Mouse (Mus musculus) heart, embryonic 15.5 days (tissue): ENCODE data around the gene Trp53bp2. TPM values are rescaled to one million over a fixed set of nuclear protein-coding genes. Genes with fewer than 3 reads are reported as not detected.
A peak's percentile ranks its signal among the peaks of the same experiment; 100 is the strongest.

Source experiments
- ATAC-seq: fragments of 200-750 bp; cut with Nextera tagmentation; replicated peaks from 2 replicates; pipeline ENCODE4 v1.8.0; 2017; ENCODE audit warnings: low read depth, moderate TSS enrichment; ENCODE audit not compliant: insufficient number of reproducible peaks, insufficient read depth, low FRiP score
- H3K27ac ChIP-seq: fragments of 300-500 bp; sonication (generic); 2 replicates; pipeline ENCODE4 v1.5.1; 2015; ENCODE audit warnings: mild to moderate bottlenecking, inconsistent platforms
- H3K27me3 ChIP-seq: fragments of 300-500 bp; sonication (generic); 2 replicates; pipeline ENCODE4 v1.6.1; 2015; ENCODE audit warnings: inconsistent platforms
- H3K36me3 ChIP-seq: fragments of 300-500 bp; sonication (generic); 2 replicates; pipeline ENCODE4 v1.6.1; 2015; ENCODE audit warnings: mild to moderate bottlenecking, inconsistent platforms
- H3K4me1 ChIP-seq: fragments of 300-500 bp; sonication (generic); replicated peaks from 2 replicates; pipeline ENCODE4 v1.6.1; 2015; ENCODE audit warnings: inconsistent platforms
- H3K4me2 ChIP-seq: fragments of 300-500 bp; sonication (generic); 2 replicates; pipeline ENCODE4 v1.6.1; 2015; ENCODE audit warnings: inconsistent platforms, mild to moderate bottlenecking, moderate library complexity
- H3K4me3 ChIP-seq: fragments of 300-500 bp; sonication (generic); 2 replicates; pipeline ENCODE4 v1.5.1; 2015; ENCODE audit warnings: mild to moderate bottlenecking, inconsistent platforms
- H3K9ac ChIP-seq: fragments of 300-500 bp; sonication (generic); 2 replicates; pipeline ENCODE4 v1.6.1; 2015; ENCODE audit warnings: mild to moderate bottlenecking, inconsistent platforms
- H3K9me3 ChIP-seq: fragments of 300-500 bp; sonication (generic); replicated peaks from 2 replicates; pipeline ENCODE4 v1.6.1; 2016; ENCODE audit warnings: inconsistent platforms
- WGBS: fragments of 180-500 bp; shearing (Covaris S2); methylation state at CpG from one replicate; pipeline ENCODE4 v1.1.7; 2015; ENCODE audit warnings: mixed read lengths; 5-methylcytosine and 5-hydroxymethylcytosine counted together
- polyA plus RNA-seq: library from polyadenylated mRNA; unstranded; fragments of >200 nt; fragmentation: Nextera tagmentation; extraction: Ambion mirVana; gene quantifications from 2 replicates; pipeline ENCODE4 v1.2.1, GENCODE M21; 2015

Gene Trp53bp2
- polyA plus RNA-seq, 1 experiment from 2014 or later = 12.0 TPM

DNA sequence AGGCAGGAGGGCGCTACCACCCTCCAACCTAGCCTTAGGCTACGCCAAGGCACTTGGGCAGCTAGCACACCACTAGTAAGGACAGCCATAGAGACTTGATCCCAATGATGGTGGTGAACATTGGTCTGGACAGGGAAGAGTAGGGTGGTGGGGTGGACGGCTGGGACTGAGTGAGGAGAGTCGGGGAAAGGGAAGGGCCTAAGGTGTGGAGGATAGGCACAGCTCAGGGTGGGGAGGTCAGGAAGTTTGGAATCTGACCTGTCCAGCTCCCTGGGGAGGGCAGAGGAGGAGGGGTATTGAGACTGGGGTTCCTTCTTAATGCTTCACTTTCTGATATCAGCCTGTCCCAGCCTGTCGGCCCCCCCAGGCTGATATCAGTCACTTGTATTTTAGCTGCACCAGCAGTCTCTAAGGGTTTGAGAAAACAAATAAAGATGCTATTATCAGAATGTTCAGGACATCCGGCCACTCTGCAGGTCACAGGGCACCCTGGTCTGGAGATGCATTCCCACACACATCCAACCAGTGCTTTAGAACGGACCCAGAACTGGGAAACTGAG, 93.6 kb downstream of the Trp53bp2 start:
- no peak overlapping the region for H3K27ac ChIP-seq
- H3K4me2 ChIP-seq = no peak overlapping the region
- no peaks in the 10 kb centered on the region; the same call in 1 of the 2 replicates for H3K36me3 ChIP-seq
- H3K4me1 ChIP-seq = peaks cover 84% of the 10 kb centered on the region
- no peaks in the 10 kb centered on the region for H3K9me3 ChIP-seq
- H3K4me3 ChIP-seq = no peak overlapping the region
- no peaks in the 10 kb centered on the region for H3K27me3 ChIP-seq
- 66% methylated on average over 7 of the region's 7 CpGs for WGBS
- no peak overlapping the region for H3K9ac ChIP-seq
- ATAC-seq = no peak

DNA sequence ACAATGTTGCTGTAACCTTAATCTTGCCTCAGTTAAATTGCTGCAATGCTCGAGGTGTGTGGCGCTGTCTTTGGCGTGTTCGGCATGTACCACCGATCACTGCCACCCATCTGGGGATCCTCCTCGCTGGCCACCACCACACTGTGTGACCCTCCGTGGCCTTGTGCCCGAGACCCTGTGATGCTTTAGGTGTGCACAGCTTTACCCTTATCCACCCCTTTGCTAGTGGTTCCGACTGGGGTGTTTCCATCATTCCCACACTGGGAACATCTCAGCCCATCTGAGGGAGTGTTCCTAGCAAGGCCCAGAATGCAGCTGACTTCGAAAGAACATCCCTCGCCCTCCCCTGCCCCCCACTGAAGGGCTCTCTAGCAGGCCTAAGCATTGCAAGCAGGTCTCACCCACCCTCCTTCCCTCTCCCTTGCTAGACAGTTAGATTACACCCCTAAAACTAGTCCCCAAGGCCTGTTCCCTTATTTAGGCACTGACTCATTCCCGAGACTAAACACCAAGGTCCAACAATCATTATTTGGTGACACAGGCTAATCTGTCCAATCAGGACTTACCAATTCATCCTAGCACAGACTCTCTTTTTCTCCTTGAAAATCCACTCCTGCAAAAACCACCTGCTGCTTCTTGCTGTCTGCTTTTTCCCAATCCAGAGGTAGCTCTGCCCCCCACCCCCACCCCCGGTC, 94.4 kb downstream of the Trp53bp2 start:
- peak overlapping the region; percentile 64 for H3K27ac ChIP-seq
- WGBS = 77% methylated on average over 13 of the region's 13 CpGs
- peaks cover 80% of the 10 kb centered on the region for H3K4me1 ChIP-seq
- no peak overlapping the region for H3K4me2 ChIP-seq
- H3K27me3 ChIP-seq = no peaks in the 10 kb centered on the region
- no peaks in the 10 kb centered on the region; the same call in 1 of the 2 replicates for H3K36me3 ChIP-seq
- H3K9me3 ChIP-seq = no peaks in the 10 kb centered on the region
- H3K9ac ChIP-seq = no peak overlapping the region
- no peak overlapping the region for H3K4me3 ChIP-seq
- ATAC-seq = no peak

DNA sequence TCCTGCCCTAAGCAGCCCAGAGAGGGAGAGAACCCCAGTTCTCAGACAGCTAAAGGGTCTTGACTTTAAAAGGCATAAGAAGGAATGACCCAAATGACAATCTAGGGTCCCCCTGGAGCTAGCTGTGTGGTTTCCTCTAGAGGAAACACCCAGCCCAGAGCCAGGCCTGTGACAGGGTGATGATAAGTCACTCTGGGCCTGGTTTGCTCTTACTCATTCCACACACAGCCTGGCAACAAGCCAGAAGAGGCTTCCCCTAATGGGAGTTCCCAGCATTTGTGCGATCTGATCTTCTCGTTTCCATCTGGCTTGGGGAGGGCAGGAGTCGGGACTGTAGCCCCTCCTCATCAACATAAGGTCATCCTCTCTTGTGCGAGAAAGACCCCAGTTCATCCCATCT, 95.3 kb downstream of the Trp53bp2 start:
- 8% methylated on average over 4 of the region's 4 CpGs for WGBS
- H3K9me3 ChIP-seq = no peaks in the 10 kb centered on the region
- peak overlapping the region; percentile 37 for H3K4me2 ChIP-seq
- peak; percentile 45; the same call in 1 of the 2 replicates for ATAC-seq
- peaks cover 77% of the 10 kb centered on the region for H3K4me1 ChIP-seq
- no peaks in the 10 kb centered on the region; the same call in 1 of the 2 replicates for H3K36me3 ChIP-seq
- peak overlapping the region; percentile 5; the same call in 1 of the 2 replicates for H3K9ac ChIP-seq
- no peak overlapping the region for H3K4me3 ChIP-seq
- peak overlapping the region; percentile 64 for H3K27ac ChIP-seq
- no peaks in the 10 kb centered on the region for H3K27me3 ChIP-seq

DNA sequence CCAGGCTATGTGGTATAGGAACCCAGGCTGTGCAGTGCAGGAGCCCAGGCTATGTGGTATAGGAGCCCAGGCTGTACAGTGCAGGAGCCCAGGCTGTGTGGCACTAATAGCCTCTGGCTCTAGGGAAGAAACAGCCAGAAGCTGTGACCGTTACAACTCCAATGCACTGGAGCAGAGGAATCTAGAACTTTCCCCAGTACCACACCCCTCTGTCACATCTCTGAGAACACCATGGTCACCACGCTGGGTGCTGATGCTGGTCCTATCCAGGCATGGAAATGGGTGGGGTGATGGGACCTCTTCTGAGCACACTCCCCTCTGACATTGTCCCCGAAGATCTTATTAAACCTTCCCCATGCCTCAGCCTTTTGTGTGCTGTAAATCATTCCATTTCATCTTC, 96.3 kb downstream of the Trp53bp2 start:
- no peak overlapping the region for H3K4me2 ChIP-seq
- no peak overlapping the region for H3K4me3 ChIP-seq
- H3K27me3 ChIP-seq = no peaks in the 10 kb centered on the region
- no peak for ATAC-seq
- no peak overlapping the region for H3K9ac ChIP-seq
- 0 out of 2 replicates have a peak overlapping the region, but pooled peaks have one; percentile 80 for H3K27ac ChIP-seq
- 88% methylated on average over 3 of the region's 3 CpGs for WGBS
- no peaks in the 10 kb centered on the region for H3K9me3 ChIP-seq
- peaks cover 73% of the 10 kb centered on the region for H3K4me1 ChIP-seq
- H3K36me3 ChIP-seq = peaks cover 3% of the 10 kb centered on the region; the same call in 1 of the 2 replicates

DNA sequence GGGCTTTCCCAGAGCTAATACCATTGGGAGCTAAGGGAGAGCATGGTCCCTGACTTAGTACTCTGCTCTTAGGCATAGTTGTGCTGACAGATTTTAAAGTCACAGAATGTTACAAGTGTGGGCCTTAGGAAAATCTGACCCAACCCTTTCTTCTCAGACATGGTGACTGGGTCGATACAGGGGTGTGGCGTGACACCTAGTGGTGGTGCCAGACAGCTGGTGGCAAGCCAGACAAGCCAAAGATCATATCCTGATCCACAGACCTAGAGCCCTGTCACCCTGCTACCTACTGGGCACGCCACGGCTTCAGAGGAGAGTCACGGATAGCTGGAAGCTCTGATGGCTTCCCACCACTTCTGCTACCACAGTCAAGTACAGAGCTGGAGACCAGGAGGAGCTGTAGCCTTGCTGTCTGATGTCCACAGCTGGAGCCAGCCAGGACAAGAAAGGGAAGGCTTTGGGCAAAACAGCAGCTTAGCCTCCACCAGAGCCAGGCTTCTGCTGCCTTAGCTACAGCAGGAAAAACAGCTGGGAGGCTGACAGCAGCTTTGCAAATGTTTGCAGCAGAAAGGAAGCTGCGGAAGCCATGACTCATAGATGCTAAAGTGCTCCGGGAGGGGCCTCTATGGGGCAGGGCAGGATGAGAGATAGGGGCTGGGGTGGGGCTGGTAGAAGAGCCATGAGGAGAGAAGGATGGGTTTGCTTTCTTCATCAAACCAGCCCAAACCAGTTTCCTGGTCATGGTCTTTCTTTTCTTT, 97.4 kb downstream of the Trp53bp2 start:
- no peak overlapping the region for H3K4me2 ChIP-seq
- peak; percentile 75 for ATAC-seq
- H3K27ac ChIP-seq = peak overlapping the region; percentile 80
- no peak overlapping the region for H3K9ac ChIP-seq
- H3K4me3 ChIP-seq = no peak overlapping the region
- no peaks in the 10 kb centered on the region for H3K27me3 ChIP-seq
- H3K4me1 ChIP-seq = peaks cover 71% of the 10 kb centered on the region
- WGBS = 20% methylated on average over 7 of the region's 7 CpGs
- peaks cover 14% of the 10 kb centered on the region; the same call in 1 of the 2 replicates for H3K36me3 ChIP-seq
- H3K9me3 ChIP-seq = no peaks in the 10 kb centered on the region

DNA sequence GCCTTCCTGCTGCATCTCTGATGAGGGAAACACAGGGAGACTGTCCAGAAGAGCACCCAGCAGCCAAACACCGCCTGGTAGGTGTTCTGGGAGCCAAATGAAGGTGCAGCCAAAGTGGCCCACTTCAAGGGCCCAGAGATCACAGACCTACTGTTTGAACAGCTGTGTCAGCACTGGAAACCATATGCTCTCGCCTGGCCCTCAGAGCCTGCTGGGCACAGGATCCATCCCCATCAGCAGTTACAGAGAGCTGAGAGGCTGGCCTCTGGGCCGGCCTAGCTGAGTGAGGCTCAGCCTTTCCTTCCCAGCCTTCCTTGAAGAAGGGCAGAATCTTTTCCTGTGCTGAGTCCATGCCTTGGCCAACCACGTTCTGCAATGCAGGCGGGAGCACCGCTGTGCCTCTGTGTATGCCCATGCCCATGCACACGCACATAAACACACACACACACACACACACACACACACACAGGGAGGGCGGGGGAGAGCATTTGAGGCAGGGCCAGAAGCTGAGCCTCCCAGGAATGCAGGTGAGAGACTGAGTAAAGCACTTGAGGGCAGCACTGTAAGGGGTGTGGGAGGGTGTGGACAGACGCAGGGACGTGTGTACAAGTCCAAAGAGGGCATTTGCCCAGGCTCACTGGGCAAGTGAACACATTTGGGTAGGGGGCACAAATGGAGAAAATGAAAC, 100.3 kb downstream of the Trp53bp2 start:
- Histone ChIP-seq H3K9me3 (no peaks in the 10 kb centered on the region), H3K4me1 (peaks cover 65% of the 10 kb centered on the region), H3K4me2 (no peak overlapping the region), H3K4me3 (no peak overlapping the region), H3K9ac (no peak overlapping the region), H3K36me3 (peaks cover 19% of the 10 kb centered on the region; the same call in 1 of the 2 replicates), H3K27me3 (no peaks in the 10 kb centered on the region), H3K27ac (no peak overlapping the region)
- ATAC-seq = no peak
- WGBS = 79% methylated on average over 10 of the region's 10 CpGs

DNA sequence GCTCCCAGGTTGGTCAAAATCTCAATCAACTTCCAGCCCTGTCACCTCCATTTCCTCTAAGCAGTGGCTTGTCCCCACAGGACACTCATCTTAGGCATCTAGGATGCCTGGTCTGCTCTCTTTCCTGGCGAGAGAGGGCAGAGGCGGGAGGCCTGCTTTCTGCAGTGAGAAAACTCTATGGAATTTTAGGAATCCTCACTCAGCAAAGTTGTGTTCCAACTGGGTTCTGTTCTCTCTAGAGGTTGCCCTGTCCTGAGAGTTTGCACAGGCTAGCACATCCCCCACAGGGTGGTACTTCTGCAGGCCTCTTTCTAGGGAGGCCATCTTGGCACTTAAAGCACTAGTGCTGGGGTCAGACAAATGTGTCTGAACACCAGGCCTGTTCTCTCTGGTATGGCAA, 102.1 kb downstream of the Trp53bp2 start:
- 41% methylated on average over 2 of the region's 2 CpGs for WGBS
- H3K27ac ChIP-seq = no peak overlapping the region

DNA sequence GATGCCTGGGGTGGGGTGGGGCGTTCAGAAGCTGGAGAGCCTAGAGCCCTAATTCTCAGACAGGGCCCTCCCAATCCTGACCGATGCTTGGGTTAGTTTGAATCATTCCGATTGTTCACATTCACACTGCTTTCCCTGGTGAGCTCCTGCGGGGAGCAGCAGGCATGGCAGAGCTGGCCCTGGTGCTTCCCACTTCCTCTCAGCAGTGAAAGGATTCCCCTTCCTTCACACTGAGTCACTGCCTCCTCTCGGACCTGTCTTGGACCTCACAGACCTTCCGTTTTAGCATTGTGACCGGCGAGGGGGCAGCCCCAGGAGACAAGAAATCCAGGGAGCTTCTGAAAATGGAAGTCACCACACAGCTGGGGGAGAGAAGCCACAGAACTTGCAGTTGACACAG, 102.8 kb downstream of the Trp53bp2 start:
- Histone ChIP-seq H3K4me1 (peaks cover 54% of the 10 kb centered on the region), H3K9me3 (no peaks in the 10 kb centered on the region), H3K4me2 (no peak overlapping the region), H3K36me3 (peaks cover 19% of the 10 kb centered on the region; the same call in 1 of the 2 replicates), H3K27me3 (no peaks in the 10 kb centered on the region), H3K27ac (no peak overlapping the region), H3K4me3 (no peak overlapping the region), H3K9ac (no peak overlapping the region)
- no peak for ATAC-seq
- WGBS = 61% methylated on average over 8 of the region's 8 CpGs

More for the DNA sequence above, 102.1 kb downstream of the Trp53bp2 start:
- H3K36me3 ChIP-seq = peaks cover 19% of the 10 kb centered on the region; the same call in 1 of the 2 replicates
- no peak overlapping the region for H3K4me3 ChIP-seq
- H3K27me3 ChIP-seq = no peaks in the 10 kb centered on the region
- ATAC-seq = no peak
- no peak overlapping the region for H3K4me2 ChIP-seq
- H3K9me3 ChIP-seq = no peaks in the 10 kb centered on the region
- H3K9ac ChIP-seq = no peak overlapping the region
- peaks cover 57% of the 10 kb centered on the region for H3K4me1 ChIP-seq

Other genes with a start within 250 kb of the Trp53bp2 start
- not detected in 2 replicates for gene Vmn1r1, start 244.7 kb upstream of the Trp53bp2 start, polyA plus RNA-seq
- gene Degs1, start 126.4 kb upstream of the Trp53bp2 start, polyA plus RNA-seq = 148 and 163 TPM in 2 replicates
- gene Fbxo28, start 67.5 kb upstream of the Trp53bp2 start, polyA plus RNA-seq = 10.8 and 10.9 TPM in 2 replicates
- 84.9 and 94.3 TPM in 2 replicates for gene Capn2, start 108.4 kb downstream of the Trp53bp2 start, polyA plus RNA-seq
- not detected in 2 replicates for gene Capn8, start 155.8 kb downstream of the Trp53bp2 start, polyA plus RNA-seq